Mouse (Mus musculus) heart, adult 8-10 months (tissue): Measurements from ENCODE around the gene Esr1. TPM values are rescaled to one million over a fixed set of nuclear protein-coding genes. Genes with fewer than 3 reads are reported as not detected.
"Not testable (repeated sequence)": the region's sequence is repeated elsewhere in the genome, so short reads cannot be mapped to it uniquely, and the experiment has no call there.

ENCODE experiments used
- DNase-seq: peaks from one replicate; pipeline ENCODE4 v3.0.0; 2022; ENCODE audit warnings: low spot score
- total RNA-seq, 4 experiments: library from RNA; stranded (reverse); gene quantifications; 2 replicates each; pipeline ENCODE4 v1.2.4; 2022

Esr1 gene
- total RNA-seq, 4 experiments from 2014 or later = 0.90 to 1.1 (median 1.0) TPM

- not testable (repeated sequence) for DNase-seq
These were observed 8.0 kb downstream of the Esr1 start for GRCm38 (mm10) chr10:4619426-4619825.

DNA sequence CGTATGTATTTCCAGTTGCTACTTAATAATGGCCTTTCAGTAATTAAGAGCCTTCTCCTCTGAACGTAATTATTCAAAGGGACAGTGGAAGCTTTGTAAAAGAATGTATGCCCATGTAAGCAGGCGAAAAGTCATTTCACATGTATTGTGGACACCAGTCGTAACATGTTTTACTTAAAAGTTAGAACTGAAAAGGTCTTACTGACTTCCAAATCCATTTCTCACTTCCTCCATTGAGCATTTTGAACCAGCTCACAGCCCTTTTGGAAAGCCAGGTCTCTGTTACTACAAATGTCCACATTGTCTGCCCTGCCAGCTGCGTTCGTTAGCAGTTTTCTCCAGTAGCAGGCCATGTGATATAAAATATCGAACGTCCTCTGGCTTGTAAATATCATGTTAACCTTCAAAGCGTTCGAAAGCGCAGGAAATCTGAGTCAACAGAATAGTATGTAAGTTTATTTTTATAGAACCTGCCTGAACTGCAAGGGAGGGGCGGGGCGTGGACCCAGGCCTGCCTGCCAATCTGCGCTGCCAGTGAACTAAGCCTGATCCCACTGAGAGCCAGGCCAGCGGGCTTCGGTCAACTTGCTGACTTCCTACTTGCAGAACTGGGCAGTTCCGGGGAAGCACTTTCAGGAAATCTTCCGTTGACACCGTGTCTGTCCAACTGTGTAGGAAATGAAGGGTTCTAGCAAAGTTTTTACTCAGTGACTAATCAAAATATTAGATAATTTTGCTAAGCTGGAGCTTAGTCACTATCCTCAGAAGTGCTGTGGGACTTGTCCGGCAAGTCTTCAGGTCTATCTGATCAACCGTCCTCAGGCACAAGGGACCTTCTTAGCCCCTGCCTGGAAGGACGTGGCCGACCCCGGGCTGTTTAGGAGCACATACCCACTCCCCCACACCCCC, 9.5 kb downstream of the Esr1 start:
- peak; percentile 12 for DNase-seq

- no peak for DNase-seq
These were observed 10.1 kb downstream of the Esr1 start for GRCm38 (mm10) chr10:4621505-4621815.

- DNase-seq = no peak
These were observed 11.9 kb downstream of the Esr1 start for GRCm38 (mm10) chr10:4623319-4623718.

DNA sequence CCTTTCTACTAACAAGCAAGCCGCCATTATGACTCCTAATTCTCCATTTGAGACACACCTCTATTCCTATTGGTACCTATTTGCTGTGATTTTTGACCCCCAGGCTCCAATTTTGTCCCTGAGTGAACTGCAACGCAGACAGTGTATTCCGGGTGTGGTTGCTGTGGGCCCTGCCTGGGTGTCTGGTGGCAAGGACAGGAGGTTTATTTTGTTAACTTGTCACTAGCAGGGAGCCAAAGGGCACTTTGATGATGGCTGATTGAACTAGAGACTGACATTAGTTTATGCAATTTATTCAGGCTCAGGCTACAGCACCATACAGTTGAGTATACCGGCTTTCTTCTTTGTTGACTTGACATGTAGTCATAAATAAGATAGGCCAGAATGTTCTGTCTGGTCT, 13.2 kb downstream of the Esr1 start:
- no peak for DNase-seq

DNA sequence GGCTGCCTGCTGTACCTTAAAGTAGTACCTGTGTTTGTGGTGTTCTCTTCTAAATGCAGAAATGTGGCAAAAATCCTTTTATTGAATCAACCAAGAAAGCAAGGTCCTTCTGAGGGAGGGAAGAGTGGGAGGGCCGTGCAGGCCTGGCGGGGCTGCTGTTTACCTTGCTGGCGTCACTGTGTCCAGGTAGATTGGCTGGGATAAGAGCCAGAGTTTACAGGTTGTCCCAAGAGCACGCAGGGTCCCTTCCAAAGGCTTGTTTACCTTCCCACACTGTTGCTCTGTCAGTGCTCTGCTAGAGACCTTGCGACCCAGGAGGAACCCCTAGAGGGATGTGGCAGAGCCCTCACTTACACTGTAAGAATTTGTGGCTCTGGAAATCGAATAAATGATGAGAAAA, 13.9 kb downstream of the Esr1 start:
- DNase-seq = no peak

DNA sequence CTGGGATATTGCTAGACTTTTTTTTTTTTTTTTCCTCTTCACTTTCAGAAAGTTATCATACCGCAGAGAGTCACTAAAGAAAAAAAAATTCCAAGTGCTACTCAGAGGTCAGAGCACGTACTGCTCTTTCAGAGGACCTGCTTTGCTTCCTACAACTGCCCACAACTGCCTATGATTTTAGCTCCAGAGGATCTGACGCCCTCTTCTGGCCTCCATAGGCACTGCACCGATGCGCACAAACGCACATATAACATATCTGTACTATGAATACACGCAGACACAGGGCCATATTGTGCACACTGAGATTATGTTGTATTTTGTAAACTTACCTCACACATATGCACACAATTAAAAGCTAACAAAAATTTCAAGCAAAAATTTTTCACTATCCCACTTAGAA, 15.0 kb downstream of the Esr1 start:
- no peak for DNase-seq

DNA sequence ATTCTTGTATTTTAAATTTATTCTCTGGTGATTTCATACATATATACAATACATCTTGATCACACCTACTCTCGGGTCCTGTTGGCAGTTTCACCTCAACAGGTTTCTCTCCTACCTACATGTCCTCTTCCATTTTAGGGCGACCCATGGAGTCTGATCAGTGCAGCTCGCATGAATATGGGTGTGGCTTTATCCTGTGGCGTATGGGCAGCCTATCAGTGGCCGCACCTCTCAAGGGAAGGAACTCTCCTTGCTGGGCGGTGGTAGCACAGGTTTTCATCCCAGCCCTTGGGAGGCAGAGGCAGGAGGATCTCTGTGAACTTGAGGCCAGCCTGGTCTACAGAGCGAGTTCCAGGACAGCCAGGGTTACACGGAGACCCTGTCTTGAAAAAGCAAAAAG, 15.6 kb downstream of the Esr1 start:
- no peak for DNase-seq

- no peak for DNase-seq
These were observed 16.0 kb downstream of the Esr1 start for GRCm38 (mm10) chr10:4627415-4627814.

DNA sequence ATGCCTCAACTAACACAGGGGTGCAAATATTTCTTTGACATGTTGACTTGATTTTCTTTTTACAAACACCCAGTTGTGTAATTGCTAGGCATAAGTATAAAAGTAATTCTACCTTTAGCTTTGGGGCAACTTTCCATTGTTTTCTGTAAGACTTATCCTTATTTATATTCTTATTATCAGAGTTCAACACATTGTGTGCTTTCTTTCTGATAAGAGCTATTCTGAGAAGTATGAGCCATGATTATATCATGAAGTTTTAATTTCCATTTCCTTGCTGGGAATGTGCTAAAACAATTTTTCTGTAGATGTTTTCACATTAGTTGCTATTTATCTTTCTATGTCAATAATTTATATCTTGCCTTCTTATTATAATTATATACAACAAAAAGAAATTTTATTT, 17.9 kb downstream of the Esr1 start:
- DNase-seq = no peak

DNA sequence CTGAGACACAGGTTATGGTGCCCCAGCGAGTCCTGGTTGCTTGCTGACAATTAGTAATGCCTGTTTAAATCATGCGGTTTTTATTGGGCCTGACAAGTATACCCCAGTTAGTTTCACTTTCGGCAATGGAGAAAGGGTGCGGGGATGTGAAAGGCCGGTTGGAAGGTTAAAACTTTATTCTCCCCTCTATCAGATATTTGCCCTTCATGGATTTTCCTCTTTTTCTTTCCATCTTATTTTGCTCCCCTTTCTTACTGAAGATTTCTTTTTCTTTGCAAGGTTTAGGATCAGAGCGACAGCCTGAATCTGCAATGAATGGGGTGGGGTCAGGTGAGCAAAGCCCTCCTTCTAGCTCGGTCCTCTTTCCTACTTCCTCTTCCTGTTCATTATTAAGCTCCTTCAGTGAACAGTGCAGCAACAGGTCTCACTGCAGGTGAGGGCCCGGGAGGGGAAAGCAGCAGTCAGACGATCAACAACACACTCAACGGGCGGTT, 20.9 kb downstream of the Esr1 start:
- DNase-seq = no peak

DNA sequence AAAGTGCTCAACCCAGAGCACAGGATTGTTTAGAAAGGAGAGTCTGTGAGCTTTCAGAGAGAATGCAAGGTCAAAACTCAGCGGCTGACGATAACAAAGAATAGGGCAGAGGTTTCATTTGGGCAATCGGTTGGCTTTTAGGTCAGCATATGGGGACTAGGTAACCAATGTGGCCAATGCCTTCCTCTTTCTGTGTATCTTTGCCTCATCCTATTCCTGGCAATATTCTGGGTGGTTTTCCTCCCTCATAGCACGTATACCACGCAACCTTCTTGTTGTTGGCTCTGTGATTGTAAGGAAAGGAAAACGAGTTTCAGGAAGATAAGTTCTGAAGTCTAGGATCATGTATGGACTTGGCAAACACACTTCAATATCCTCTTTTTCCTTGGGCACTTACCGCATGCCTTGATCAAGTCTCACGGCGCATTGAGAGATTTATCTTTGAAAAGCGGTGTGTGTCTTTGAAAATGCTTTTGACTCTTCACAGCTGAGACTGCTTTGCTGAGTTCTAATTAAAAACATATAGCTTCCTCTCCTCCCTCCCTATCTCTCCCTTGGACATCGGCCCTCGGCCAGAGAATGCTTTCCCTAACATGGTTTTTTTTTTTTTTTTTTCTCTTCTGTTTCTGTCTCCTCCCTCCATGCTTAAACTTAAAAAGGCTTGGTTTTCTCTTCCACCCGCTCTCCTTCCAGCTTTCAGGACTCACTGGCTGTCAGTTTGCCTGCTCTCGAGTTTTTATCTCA, 22.1 kb downstream of the Esr1 start:
- no peak for DNase-seq

DNA sequence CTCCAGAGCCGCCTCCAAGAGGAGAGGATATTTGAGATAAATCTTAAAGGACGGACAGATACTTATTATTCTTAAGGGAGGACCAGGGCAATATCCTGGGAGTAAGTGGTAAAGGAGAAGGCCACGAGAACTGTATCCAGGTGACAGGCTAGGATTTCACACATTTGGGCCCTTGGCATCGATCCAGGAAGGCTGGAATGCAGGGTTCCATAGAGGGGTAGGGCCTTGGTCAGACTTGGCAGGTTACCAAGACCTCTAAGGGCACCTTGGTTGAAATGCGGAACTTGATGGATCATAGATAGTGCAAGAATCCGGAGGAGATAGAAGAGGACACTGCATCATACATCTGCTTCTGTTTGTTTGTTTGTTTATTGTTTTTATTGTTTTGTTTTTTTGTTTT, 24.3 kb downstream of the Esr1 start:
- DNase-seq = no peak

DNA sequence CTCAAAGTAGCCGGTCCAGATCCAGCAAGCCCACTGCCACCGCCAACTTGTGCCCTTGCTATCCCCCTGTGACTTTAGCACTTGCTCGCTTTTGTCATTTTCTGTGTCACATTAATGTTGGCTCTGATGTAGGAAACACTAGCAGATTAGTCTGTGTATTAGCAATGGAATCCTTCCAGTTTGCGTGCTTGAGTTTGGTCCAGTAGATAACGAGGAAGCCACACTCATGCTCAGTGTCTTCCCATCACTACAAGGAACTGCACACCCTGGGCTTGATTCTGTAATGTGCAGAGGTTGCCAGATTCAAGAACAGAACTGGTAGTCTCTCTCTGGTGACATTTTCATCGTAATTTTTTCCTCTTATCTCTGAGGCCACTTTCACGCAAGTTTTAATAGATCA, 34.7 kb downstream of the Esr1 start:
- peak; percentile 2 for DNase-seq

DNA sequence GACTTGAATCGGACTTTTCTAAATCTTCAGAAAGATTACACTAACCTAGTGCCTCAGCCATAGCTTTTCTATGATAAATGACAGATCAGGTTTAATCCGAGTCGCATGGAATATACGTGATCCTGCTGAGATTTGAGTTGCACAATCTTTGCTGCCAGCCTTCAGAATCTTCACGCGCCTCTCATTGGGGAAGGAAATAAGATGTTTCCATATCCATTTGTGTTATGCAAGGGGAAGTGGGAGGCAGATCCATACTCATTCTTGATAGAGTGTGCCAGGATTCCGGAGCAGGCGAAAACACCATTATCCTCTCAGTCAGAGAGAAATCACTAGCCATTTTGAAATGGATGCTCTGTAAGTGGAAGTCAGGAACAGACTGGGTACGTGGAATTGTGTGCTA, 35.5 kb downstream of the Esr1 start:
- no peak for DNase-seq

DNA sequence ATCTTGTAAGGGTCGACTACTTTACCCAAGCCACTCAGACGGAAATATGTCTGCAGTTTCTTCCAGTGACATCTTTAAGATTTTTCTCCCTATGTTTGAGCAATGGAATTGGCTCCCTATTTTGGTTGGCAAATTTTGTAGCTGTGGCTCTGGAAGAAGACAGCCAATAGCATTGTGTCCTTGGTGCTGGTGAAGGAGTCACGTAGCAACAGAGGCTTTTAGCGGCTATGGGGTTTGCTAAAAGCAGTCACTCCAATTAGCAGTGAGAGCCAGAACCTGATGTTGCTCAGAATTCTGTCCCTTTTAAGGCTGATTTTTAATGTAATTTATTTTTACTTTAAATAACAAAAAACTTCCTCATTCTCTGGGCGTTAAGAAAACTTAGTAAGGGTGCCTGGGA, 54.0 kb downstream of the Esr1 start:
- DNase-seq = no peak

DNA sequence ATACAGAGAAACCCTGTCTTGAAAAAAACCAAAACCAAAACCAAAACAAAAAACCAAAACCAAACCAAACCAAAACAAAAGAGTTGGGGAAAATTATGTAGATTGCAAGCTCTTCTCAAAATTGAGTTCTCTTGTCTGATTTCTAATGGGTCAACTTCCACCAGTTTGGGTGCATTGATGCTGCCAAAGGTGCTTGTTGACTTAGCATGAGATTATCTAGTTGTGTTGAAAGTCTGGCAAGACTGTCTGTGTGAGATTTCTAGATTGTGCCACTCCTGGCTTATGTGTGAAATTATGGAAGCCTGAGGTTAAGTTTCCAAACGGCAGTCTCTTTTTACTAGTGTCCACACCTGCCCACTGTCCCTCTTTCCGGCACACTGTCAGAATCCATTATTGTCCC, 55.6 kb downstream of the Esr1 start:
- DNase-seq = no peak

DNA sequence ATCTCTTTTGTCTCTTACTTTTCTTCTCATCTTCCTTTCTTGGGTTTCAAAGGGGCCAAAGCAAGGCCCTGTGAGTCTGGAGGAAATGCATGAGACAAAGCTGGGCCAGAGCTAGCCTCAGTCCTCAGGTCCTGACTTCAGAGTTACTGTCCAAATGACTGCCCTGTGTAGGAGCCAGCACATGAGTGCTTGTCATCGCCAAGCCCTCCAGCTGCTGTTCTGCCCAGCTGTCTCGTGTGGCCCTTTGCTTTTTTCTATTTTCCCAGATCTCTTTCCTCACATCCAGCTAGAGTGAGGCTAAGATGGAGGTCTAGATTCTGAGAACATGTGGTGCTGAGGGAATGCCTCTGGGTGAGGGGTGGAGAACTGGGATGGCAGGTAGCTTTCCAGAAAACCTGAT, 58.7 kb downstream of the Esr1 start:
- no peak for DNase-seq

DNA sequence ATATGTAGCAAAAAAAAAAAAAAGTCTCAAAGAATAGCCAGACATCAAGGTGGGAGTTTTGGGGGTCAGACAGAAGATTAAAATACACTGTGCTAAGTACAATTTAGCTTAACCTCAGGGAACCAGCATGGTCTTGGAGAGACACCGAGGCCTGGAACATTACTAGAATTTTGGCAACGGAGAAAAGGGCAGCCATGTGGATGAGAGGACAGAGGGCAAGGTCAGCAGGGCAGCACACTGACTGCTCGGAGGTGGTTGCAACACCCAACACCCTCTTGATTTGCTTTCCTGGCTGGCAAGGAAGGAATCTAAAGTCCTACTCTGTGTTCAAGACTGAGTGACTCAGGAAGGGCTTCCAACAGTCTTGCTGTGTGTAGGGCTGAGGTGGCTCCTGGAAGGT, 60.5 kb downstream of the Esr1 start:
- no peak for DNase-seq

DNA sequence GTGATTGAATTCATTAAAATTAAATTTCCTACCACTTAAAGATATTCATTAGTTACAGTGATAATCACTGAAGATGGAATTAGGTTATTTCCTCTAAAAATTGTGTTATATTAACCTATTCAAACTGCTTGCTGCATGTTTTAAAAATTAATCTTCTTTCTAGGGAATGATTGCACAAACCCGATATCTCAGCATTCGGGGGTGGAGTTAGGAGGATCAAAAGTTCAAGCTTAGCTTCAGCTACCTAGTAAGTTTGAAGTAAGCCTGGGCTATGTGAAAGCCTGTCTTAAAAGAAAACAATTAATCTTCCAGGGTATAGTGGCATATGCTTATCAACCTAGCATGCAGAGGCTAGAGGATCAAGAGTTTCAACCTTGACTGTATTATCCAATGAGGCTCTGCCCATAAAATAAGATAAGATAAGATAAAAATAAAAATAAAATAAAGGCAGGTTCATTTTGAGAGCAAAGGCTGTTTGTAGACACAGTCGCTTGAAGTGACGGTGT, 62.0 kb downstream of the Esr1 start:
- DNase-seq = no peak

GRCm38 (mm10) chr10:4674983-4675592, 63.7 kb downstream of the Esr1 start:
- peak; percentile 38 for DNase-seq

DNA sequence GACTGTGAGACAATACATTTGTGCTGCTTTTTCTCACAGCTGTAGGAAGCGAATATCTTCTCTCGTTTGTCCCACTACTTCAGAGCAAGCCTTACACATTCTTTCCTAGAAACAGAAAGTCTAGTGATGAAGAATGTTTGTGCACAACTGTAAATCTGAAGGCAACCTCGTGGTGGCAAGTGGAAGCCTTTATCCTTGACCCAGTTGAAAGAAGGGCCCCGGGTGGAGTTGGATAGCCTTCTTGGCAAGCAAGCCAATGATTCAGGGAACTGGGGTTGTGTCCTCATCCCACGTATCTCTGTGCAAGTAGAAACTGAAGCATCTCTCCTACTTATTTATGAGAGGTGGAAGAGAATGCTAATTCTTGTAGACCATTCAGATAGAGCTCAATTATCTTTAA, 71.7 kb downstream of the Esr1 start:
- no peak for DNase-seq
